Mouse (Mus musculus): Measurements from ENCODE around the gene Sectm1a. TPM values are rescaled to one million over a fixed set of nuclear protein-coding genes. Genes with fewer than 3 reads are reported as not detected.

Sectm1a gene
- total RNA-seq, 1 experiment from 2014 or later = not detected

Other genes starting within 250 kb of the Sectm1a start
- gene Ccdc57, start 148.3 kb downstream of the Sectm1a start, total RNA-seq (2017) = 0.39 to 0.57 TPM in 2 of 3 replicates, not detected in the other
- 74.0 to 101 TPM (median 95.1 TPM) in 3 replicates for gene Slc16a3, start 132.7 kb downstream of the Sectm1a start, total RNA-seq (2017)
- 139 to 159 TPM (median 146 TPM) in 3 replicates for gene Csnk1d, start 89.9 kb downstream of the Sectm1a start, total RNA-seq (2017)
- 21.2 to 56.5 TPM (median 31.1 TPM) in 3 replicates for gene Cd7, start 41.8 kb downstream of the Sectm1a start, total RNA-seq (2017)
- gene Sectm1b, start 17.7 kb downstream of the Sectm1a start, total RNA-seq (2017) = not detected in 3 replicates
- gene Tex19.2, start 37.5 kb upstream of the Sectm1a start, total RNA-seq (2017) = not detected in 3 replicates
- gene Tex19.1, start 64.9 kb upstream of the Sectm1a start, total RNA-seq (2017) = not detected in 3 replicates
- gene Uts2r, start 79.1 kb upstream of the Sectm1a start, total RNA-seq (2017) = not detected in 3 replicates
- 1.4 to 3.2 TPM (median 3.1 TPM) in 3 replicates for gene Hexdc, start 123.2 kb upstream of the Sectm1a start, total RNA-seq (2017)
- gene Ogfod3, start 123.5 kb upstream of the Sectm1a start, total RNA-seq (2017) = 2.8 to 4.8 TPM (median 3.1 TPM) in 3 replicates
- 71.9 to 94.3 TPM (median 75.7 TPM) in 3 replicates for gene Cybc1, start 148.1 kb upstream of the Sectm1a start, total RNA-seq (2017)
- gene Narf, start 156.0 kb upstream of the Sectm1a start, total RNA-seq (2017) = 22.3 to 24.0 TPM (median 22.5 TPM) in 3 replicates
- gene Foxk2, start 178.8 kb upstream of the Sectm1a start, total RNA-seq (2017) = 8.5 to 16.2 TPM (median 13.4 TPM) in 3 replicates

Measured in monocyte, adult 5-6 weeks (primary cell).